Mouse (Mus musculus): Measurements from ENCODE around the gene Acbd6.

The Acbd6 gene

GRCm38 (mm10) chr1:155650121-155650846 is 92.4 kb downstream of the Acbd6 start:
- peak; percentile 2 for DNase-seq (ENCODE audit: low spot score)

- DNase-seq (ENCODE audit: low spot score): no peak
Measured at GRCm38 (mm10) chr1:155654961-155655360, 97.0 kb downstream of the Acbd6 start.

GRCm38 (mm10) chr1:155656321-155656720 is 98.4 kb downstream of the Acbd6 start:
- no peak for DNase-seq (ENCODE audit: low spot score)

- DNase-seq (ENCODE audit: low spot score): no peak
Measured at GRCm38 (mm10) chr1:155663994-155664393, 106.1 kb downstream of the Acbd6 start.

GRCm38 (mm10) chr1:155675570-155675969 is 117.7 kb downstream of the Acbd6 start:
- DNase-seq (ENCODE audit: low spot score): no peak

- no peak for DNase-seq (ENCODE audit: low spot score)
Measured at GRCm38 (mm10) chr1:155681116-155681799, 123.3 kb downstream of the Acbd6 start.

GRCm38 (mm10) chr1:155686816-155687215 is 128.9 kb downstream of the Acbd6 start:
- DNase-seq (ENCODE audit: low spot score): no peak

GRCm38 (mm10) chr1:155689141-155689540 is 131.2 kb downstream of the Acbd6 start:
- DNase-seq (ENCODE audit: low spot score): no peak

- no peak for DNase-seq (ENCODE audit: low spot score)
Measured at GRCm38 (mm10) chr1:155689558-155689957, 131.6 kb downstream of the Acbd6 start.

- DNase-seq (ENCODE audit: low spot score): no peak
Measured at GRCm38 (mm10) chr1:155692230-155692629, 134.3 kb downstream of the Acbd6 start.

GRCm38 (mm10) chr1:155693026-155693425 is 135.1 kb downstream of the Acbd6 start:
- DNase-seq (ENCODE audit: low spot score): no peak

GRCm38 (mm10) chr1:155693443-155693842 is 135.5 kb downstream of the Acbd6 start:
- DNase-seq (ENCODE audit: low spot score): peak; percentile 34

GRCm38 (mm10) chr1:155698373-155699159 is 140.6 kb downstream of the Acbd6 start:
- no peak for DNase-seq (ENCODE audit: low spot score)

- no peak for DNase-seq (ENCODE audit: low spot score)
Measured at GRCm38 (mm10) chr1:155700886-155701285, 143.0 kb downstream of the Acbd6 start.

GRCm38 (mm10) chr1:155703191-155703680 is 145.3 kb downstream of the Acbd6 start:
- DNase-seq (ENCODE audit: low spot score): no peak

- DNase-seq (ENCODE audit: low spot score): no peak
Measured at GRCm38 (mm10) chr1:155704182-155704581, 146.3 kb downstream of the Acbd6 start.

- no peak for DNase-seq (ENCODE audit: low spot score)
Measured at GRCm38 (mm10) chr1:155713306-155713705, 155.4 kb downstream of the Acbd6 start.

- no peak for DNase-seq (ENCODE audit: low spot score)
Measured at GRCm38 (mm10) chr1:155715366-155715765, 157.4 kb downstream of the Acbd6 start.

- no peak for DNase-seq (ENCODE audit: low spot score)
Measured at GRCm38 (mm10) chr1:155717301-155717700, 159.4 kb downstream of the Acbd6 start.

GRCm38 (mm10) chr1:155718851-155719250 is 160.9 kb downstream of the Acbd6 start:
- no peak for DNase-seq (ENCODE audit: low spot score)

- DNase-seq (ENCODE audit: low spot score): no peak
Measured at GRCm38 (mm10) chr1:155720006-155720405, 162.1 kb downstream of the Acbd6 start.

- DNase-seq (ENCODE audit: low spot score): peak; percentile 35
Measured at GRCm38 (mm10) chr1:155721443-155721842, 163.5 kb downstream of the Acbd6 start.

GRCm38 (mm10) chr1:155722185-155722584 is 164.3 kb downstream of the Acbd6 start:
- no peak for DNase-seq (ENCODE audit: low spot score)
